Mouse (Mus musculus): ENCODE results near the gene Capns2. TPM values are rescaled to one million over a fixed set of nuclear protein-coding genes. Genes with fewer than 3 reads are reported as not detected.

The Capns2 gene
- total and polyA plus RNA-seq, 3 experiments: 0.21 to 0.62 TPM; not detected in 1

DNA sequence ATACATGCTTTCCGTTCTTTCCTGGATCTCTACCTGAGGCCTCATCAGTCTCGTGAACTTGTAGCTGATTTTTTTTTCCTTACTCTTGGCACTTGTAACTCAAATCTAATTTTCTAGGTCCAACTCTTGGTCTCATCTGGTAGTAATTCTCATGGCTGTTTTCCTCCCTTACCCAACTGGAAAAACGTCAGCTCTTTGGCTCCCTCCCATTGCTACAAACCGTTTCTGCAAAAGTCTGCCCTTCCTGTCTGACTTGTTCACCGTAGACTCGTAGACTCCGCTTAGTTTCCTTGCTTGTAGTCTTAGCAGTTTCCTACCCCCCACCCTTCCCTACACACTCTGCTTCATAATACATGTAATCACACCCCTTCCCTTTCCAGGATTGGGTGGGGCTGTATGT is 12.2 kb downstream of the Capns2 start:
- no peak for DNase-seq (ENCODE audit: low read depth, low spot score)
- H3K9ac ChIP-seq (ENCODE audit: control insufficient read depth, low read depth, low read length, poor library complexity, severe bottlenecking): no peak overlapping the region
- no peaks in the 10 kb centered on the region for H3K79me2 ChIP-seq (ENCODE audit: control insufficient read depth, insufficient read depth, low read length, poor library complexity)
- peaks cover 0 to 2% of the 10 kb centered on the region in 2 experiments; a peak in 1 of 4 replicates for H3K36me3 ChIP-seq (ENCODE audit: control insufficient read depth in 1 of 2, insufficient read depth in 2 of 2, low read length in 2 of 2)
- H3K27me3 ChIP-seq (ENCODE audit: control insufficient read depth in 1 of 2, insufficient read depth in 2 of 2, low read length in 2 of 2): no peaks in the 10 kb centered on the region
- TF ChIP-seq GABPA (IDR thresholded peaks at IDR 0.05; ENCODE audit: low read depth, low read length) (no peak), NRF1 (IDR thresholded peaks at IDR 0.05; ENCODE audit: insufficient read depth, low read depth, low read length, poor library complexity, severe bottlenecking) (no peak), ZC3H11A (IDR thresholded peaks at IDR 0.05; ENCODE audit: low read depth, low read length) (no peak), MXI1 (IDR thresholded peaks at IDR 0.05; ENCODE audit: low read depth, low read length) (no peak), USF1 (IDR thresholded peaks at IDR 0.05; ENCODE audit: low read depth, low read length) (no peak), E2F4 (IDR thresholded peaks at IDR 0.05; ENCODE audit: borderline replicate concordance, low read depth, low read length) (no peak), KAT2A (conservative IDR thresholded peaks at IDR 0.05; ENCODE audit: low read depth, low read length) (no peak), USF2 (IDR thresholded peaks at IDR 0.05; ENCODE audit: borderline replicate concordance in 1 of 2, insufficient read depth in 1 of 2, low read depth in 1 of 2, low read length in 2 of 2) (no peak), MAZ (IDR thresholded peaks at IDR 0.05; ENCODE audit: low read depth, low read length) (no peak), ZNF384 (IDR thresholded peaks at IDR 0.05; ENCODE audit: low read depth, low read length) (no peak), POLR2A (IDR thresholded peaks at IDR 0.05; ENCODE audit: control insufficient read depth in 1 of 2, insufficient read depth in 1 of 2, low read depth in 1 of 2, low read length in 2 of 2, poor library complexity in 1 of 2) (no peak)
- no peaks in the 10 kb centered on the region; a peak in 1 of 4 replicates for H3K4me1 ChIP-seq (ENCODE audit: control insufficient read depth in 1 of 2, insufficient read depth in 2 of 2, low read length in 2 of 2)
- no peaks in the 10 kb centered on the region for H3K9me3 ChIP-seq (replicated peaks; ENCODE audit: insufficient read depth, low read length)
- no peak overlapping the region for H3K4me3 ChIP-seq (ENCODE audit: control insufficient read depth in 1 of 2, insufficient read depth in 1 of 2, low read depth in 2 of 2, low read length in 2 of 2)
- no peak overlapping the region for H3K27ac ChIP-seq (ENCODE audit: control insufficient read depth, low read depth, low read length)

DNA sequence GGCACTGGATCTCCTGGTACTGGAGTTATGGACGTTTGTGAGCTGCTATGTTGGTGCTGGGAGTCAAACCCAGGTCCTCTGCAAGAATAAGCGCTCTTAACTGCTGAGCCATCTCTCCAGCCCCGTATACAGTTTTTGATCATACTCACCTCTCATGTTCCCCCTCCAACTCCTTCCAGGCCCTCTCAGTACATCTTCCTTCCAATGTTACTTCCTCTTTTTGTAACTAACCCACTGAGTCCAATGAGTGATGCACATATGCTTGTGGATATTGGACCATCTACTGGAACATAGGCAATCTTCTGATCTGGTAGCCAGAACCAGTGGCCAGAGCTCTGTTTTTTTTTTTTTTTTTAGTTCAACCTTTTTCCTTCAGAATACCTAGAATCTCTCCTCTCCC is 14.9 kb downstream of the Capns2 start:
- DNase-seq (ENCODE audit: low read depth, low spot score): peak; percentile 63
- TF ChIP-seq NRF1 (IDR thresholded peaks at IDR 0.05; ENCODE audit: insufficient read depth, low read depth, low read length, poor library complexity, severe bottlenecking): no peak
- TF ChIP-seq KAT2A (conservative IDR thresholded peaks at IDR 0.05; ENCODE audit: low read depth, low read length): no peak
- TF ChIP-seq MAZ (IDR thresholded peaks at IDR 0.05; ENCODE audit: low read depth, low read length): no peak
- no peak for TF ChIP-seq ZC3H11A (IDR thresholded peaks at IDR 0.05; ENCODE audit: low read depth, low read length)
- TF ChIP-seq JUND (IDR thresholded peaks at IDR 0.05; ENCODE audit: low read depth, low read length): no peak
- no peak for TF ChIP-seq SMC3 (IDR thresholded peaks at IDR 0.05; ENCODE audit: low read depth, low read length)
- TF ChIP-seq POLR2AphosphoS2 (IDR thresholded peaks at IDR 0.05; ENCODE audit: low read length): no peak
- no peak for TF ChIP-seq RAD21 (IDR thresholded peaks at IDR 0.05; ENCODE audit: low read depth, low read length)
- TF ChIP-seq CHD2 (IDR thresholded peaks at IDR 0.05; ENCODE audit: low read length): no peak
- Histone ChIP-seq H3K9ac (ENCODE audit: control insufficient read depth, low read depth, low read length, poor library complexity, severe bottlenecking) (no peak overlapping the region), H3K9me3 (replicated peaks; ENCODE audit: insufficient read depth, low read length) (no peaks in the 10 kb centered on the region), H3K27ac (ENCODE audit: control insufficient read depth, low read depth, low read length) (no peak overlapping the region), H3K27me3 (ENCODE audit: control insufficient read depth in 1 of 2, insufficient read depth in 2 of 2, low read length in 2 of 2) (no peaks in the 10 kb centered on the region), H3K4me1 (ENCODE audit: control insufficient read depth in 1 of 2, insufficient read depth in 2 of 2, low read length in 2 of 2) (no peaks in the 10 kb centered on the region; a peak in 1 of 4 replicates), H3K4me3 (ENCODE audit: control insufficient read depth in 1 of 2, insufficient read depth in 1 of 2, low read depth in 2 of 2, low read length in 2 of 2) (no peak overlapping the region), H3K36me3 (ENCODE audit: control insufficient read depth in 1 of 2, insufficient read depth in 2 of 2, low read length in 2 of 2) (peaks cover 0 to 2% of the 10 kb centered on the region in 2 experiments; a peak in 1 of 4 replicates), H3K79me2 (ENCODE audit: control insufficient read depth, insufficient read depth, low read length, poor library complexity) (no peaks in the 10 kb centered on the region)
